Mouse (Mus musculus) neutrophil, adult 5-6 weeks (primary cell): Measurements from ENCODE around the gene Atad5. TPM values are rescaled to one million over a fixed set of nuclear protein-coding genes. Genes with fewer than 3 reads are reported as not detected.
A peak's percentile ranks its signal among the peaks of the same experiment; 100 is the strongest.
"Not testable (repeated sequence)": the region's sequence is repeated elsewhere in the genome, so short reads cannot be mapped to it uniquely, and the experiment has no call there.

Experiments
- ATAC-seq: fragments of 151-379, 151-347 bp; 2 replicates; pipeline ENCODE4 v1.8.0; 2017; ENCODE audit warnings: mild to moderate bottlenecking, moderate TSS enrichment; ENCODE audit not compliant: insufficient number of reproducible peaks, poor library complexity, low FRiP score, severe bottlenecking; ENCODE audit errors: extremely low read depth
- total RNA-seq: library from RNA; stranded (forward); fragments of 200-1000 nt; gene quantifications from 2 replicates; pipeline ENCODE4 v1.2.3, GENCODE M21; 2017

Gene Atad5
- total RNA-seq, result 3.8 and 4.3 TPM in 2 replicates

DNA sequence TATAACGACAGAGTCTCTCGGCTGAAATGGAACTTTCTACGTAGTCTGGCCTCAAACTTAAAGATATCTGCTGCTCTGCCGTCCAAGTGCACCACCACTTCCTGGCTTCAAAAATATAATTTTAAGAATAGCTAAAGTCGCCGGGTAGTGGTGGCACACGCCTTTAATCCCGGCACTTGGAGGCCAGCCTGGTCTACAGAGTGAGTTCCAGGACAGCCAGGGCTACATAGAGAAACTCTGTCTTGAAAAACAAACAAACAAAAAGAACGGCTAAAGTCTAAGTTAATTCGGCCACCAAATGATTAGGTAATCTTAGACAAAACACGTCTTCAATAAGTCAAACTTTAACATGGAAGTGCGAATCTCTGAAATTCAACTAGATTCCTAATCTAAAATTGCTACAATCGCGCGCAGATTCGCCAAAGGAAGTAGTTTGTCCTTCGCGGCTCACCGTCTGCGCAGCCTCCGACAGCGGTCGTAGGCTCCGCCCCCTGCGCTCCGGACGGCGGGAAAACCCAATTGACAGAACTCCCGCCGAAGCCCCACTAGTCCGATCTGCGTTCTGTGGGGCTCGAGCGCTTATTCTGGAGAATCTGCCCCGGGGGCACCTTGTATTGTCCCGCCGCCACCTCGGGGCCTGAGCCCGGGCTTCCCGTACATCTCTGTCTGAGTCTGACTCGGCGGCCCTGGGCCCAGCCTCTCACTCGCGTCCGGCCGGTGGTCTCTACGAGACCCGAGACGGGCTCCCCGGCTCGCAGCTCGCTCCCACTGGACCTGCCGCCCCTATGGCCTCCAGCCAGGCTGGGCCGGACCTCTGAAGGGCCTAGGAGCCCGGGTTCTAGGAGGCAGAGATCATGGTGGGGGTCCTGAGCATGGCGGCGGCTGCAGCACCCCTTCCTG, at the start of gene Atad5:
TSS of gene Atad5 (plus strand) at position 484 of the 900 bp plus-strand sequence.
- ATAC-seq, result peak; percentile 73

GRCm38 (mm10) chr11:80042615-80043418, 46.4 kb upstream of the Atad5 start:
- ATAC-seq, result peak; percentile 68; the same call in 1 of the 2 replicates

- ATAC-seq, result no peak
Measured at GRCm38 (mm10) chr11:80043419-80043817, 45.8 kb upstream of the Atad5 start.

DNA sequence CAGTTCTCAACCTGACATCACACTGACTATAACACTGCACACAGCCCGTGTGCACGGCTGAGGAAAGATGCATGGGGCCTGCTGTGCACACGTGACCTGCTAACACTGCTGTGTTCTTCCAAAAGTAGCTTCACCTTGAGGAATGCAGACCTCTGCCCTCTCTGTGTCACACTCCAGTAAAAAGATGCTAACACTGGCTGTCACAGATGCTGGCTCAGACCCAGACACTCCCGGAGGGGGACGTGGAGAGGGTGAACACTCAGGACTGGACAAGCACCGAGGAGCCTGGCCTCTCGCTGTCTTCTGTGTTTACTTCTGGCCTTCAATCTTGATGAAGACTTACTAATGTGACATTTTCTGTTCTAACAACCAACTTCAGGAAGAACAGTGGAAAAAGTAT, 42.3 kb upstream of the Atad5 start:
- ATAC-seq, result no peak

GRCm38 (mm10) chr11:80050088-80050487, 39.1 kb upstream of the Atad5 start:
- no peak for ATAC-seq

DNA sequence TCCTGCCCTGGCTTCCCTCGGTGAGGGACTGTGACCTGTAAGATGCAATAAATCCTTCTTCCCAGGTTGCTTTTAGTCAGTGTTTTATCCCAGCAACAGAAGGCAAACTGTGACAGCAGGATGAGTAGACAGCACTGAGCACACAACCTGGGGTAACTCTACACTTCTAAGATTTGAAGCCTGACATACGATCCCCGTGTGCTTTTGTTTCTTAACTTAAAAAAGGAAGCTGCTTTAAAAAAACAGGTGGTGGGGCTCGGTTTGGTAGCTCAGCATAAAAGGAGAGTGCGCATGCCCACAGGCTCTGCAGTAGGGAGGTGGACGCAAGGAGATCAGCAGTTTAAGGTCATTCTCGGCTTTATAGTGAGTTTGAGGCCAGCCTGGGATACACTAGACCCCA, 36.7 kb upstream of the Atad5 start:
- no peak for ATAC-seq

DNA sequence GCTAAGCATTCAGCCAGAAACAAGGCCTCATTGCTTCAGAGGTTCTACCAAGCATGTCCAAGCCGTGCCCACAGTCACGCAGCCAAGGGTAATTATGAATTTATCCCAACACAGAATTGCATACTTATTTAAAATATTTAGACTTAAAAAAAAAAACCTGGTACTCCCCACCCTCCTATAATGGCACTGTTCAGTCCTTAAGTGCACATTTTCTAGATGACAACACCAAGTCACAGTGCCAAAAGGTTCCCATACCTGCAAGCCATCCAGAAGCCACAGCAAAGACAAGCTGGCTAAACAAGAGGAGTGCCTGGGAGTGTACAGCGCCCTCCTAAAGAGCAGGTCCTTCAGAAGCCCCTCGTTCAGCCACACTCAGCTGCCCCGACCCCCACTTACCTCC, 36.0 kb upstream of the Atad5 start:
- ATAC-seq, result no peak

DNA sequence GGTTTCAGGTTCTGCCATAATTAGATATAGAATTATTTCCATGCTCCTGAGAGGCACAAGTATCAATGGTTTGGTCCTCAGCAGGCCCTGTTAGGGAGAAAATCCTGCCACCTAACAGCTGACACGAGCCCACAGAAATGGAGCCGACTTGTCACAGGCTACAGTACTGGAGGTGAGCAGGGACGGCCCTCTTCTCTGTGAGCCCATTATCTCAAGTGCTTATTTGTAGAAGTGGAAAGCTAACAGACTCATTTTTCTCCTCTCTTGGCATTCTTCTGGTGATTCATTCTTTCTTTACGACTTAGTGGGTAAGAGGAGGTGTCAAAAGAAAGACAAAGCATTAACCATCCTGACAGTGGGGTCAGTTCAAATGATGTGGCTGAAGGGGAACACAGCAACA, 34.5 kb upstream of the Atad5 start:
- no peak for ATAC-seq

DNA sequence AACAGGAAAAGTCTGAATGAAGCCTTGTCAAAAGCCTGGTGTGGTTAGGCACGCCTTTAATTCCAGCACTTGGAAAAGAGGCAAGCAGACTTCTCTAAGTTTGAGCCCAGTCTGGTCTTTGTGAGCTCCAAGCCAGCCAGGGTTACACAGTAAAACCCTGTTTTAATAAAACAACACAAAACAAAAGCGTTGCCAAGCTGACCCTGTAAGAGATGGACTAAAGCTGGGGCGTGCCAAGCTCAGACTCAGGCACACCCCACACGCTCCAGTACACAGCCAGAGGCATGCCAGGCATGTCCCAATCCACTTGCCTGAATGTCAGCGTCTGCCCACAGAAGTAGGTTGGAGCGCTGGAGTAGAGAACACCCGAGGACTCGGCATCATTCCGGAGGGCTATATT, 33.1 kb upstream of the Atad5 start:
- no peak for ATAC-seq

- ATAC-seq, result no peak
Measured at GRCm38 (mm10) chr11:80062159-80062558, 27.0 kb upstream of the Atad5 start.

- not testable (repeated sequence) for ATAC-seq
Measured at GRCm38 (mm10) chr11:80066373-80066772, 22.8 kb upstream of the Atad5 start.

DNA sequence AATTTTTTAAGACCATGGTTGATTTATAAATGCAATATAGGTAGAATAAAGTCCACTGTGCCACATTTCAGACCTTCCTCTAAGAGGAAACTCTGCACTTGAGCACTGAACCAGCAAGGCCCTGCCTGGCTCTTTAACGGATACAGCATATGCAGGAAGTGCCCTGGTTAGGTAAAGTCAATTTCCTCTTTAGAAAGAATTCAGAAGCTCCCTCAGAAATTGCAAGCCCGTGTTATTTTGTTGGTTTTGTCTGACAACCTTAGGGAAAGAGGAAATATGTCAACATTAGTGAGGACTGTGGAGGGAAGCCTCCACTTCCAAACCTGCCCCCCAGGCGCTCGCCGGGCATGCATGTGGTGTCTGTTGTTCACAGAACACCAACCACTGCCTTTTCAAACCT, 21.6 kb upstream of the Atad5 start:
- ATAC-seq, result peak; percentile 73

DNA sequence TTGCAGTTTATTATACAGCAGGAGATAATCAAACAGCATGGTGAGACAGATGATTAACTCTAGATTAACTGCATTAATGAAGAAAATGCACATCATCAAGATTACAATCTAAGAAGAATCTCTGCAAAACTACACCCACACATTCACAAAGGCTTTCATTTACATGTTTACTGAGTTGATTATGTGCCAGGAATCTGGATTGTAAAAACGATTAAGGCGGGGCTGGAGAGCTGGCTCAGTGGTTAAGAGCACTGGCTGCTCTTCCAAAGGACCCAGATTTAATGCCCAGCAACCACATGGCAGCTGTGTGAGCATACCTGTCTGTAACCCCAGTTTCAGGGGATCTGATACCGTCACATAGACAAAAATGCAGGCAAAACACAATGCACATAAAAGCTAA, 19.4 kb upstream of the Atad5 start:
- ATAC-seq, result no peak

GRCm38 (mm10) chr11:80071039-80071438, 18.2 kb upstream of the Atad5 start:
- no peak for ATAC-seq

GRCm38 (mm10) chr11:80072365-80072764, 16.8 kb upstream of the Atad5 start:
- peak; percentile 46; the same call in 1 of the 2 replicates for ATAC-seq

GRCm38 (mm10) chr11:80075608-80076277, 13.5 kb upstream of the Atad5 start:
- peak; percentile 31; the same call in 1 of the 2 replicates for ATAC-seq

GRCm38 (mm10) chr11:80077784-80078545, 11.2 kb upstream of the Atad5 start:
- no peak for ATAC-seq

DNA sequence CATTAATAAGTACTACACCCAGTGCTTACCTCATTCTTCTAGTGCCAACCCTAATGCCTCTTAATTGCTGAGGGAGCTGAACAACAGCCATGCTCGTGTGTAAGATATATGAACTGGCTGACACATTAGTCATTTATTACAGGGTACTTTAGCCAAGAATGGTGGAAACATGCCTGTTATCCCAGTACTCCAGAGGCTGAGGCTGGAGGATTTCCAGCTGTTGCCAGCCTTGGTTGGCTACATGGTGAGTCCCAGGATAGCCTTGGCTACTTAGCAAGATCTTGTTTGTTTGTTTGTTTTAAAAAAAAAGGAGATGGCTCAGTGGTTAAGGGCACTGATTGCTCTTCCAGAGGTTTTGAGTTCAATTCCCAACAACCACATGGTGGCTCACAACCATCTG, 10.4 kb upstream of the Atad5 start:
- ATAC-seq, result no peak

DNA sequence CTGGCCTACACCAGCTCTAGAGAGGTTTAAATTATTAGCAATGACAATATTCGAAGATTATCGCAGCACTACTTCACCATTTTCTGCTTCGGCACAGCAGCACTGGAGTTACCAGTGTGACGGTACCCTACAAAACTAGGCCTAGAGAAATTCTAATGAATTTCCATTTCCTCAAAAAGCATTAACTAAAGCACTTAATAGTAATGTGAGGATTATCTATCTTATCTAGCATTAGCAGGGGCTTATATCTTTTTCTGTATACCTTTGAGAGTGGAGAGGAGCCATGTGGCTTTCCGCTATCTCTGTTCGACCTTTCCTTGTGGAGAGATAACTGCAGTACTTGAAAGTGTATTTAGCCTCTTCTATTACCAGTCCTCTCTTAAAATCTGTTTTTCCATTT, 9.4 kb upstream of the Atad5 start:
- no peak for ATAC-seq
